Mouse (Mus musculus) heart, embryonic 15.5 days (tissue): Measurements from ENCODE around the gene C530008M17Rik. TPM values are rescaled to one million over a fixed set of nuclear protein-coding genes. Genes with fewer than 3 reads are reported as not detected.

Source experiments
- ATAC-seq: fragments of 200-750 bp; cut with Nextera tagmentation; replicated peaks from 2 replicates; pipeline ENCODE4 v1.8.0; 2017; ENCODE audit warnings: low read depth, moderate TSS enrichment; ENCODE audit not compliant: insufficient number of reproducible peaks, insufficient read depth, low FRiP score
- H3K27ac ChIP-seq: fragments of 300-500 bp; sonication (generic); 2 replicates; pipeline ENCODE4 v1.5.1; 2015; ENCODE audit warnings: mild to moderate bottlenecking, inconsistent platforms
- H3K27me3 ChIP-seq: fragments of 300-500 bp; sonication (generic); 2 replicates; pipeline ENCODE4 v1.6.1; 2015; ENCODE audit warnings: inconsistent platforms
- H3K36me3 ChIP-seq: fragments of 300-500 bp; sonication (generic); 2 replicates; pipeline ENCODE4 v1.6.1; 2015; ENCODE audit warnings: mild to moderate bottlenecking, inconsistent platforms
- H3K4me1 ChIP-seq: fragments of 300-500 bp; sonication (generic); replicated peaks from 2 replicates; pipeline ENCODE4 v1.6.1; 2015; ENCODE audit warnings: inconsistent platforms
- H3K4me2 ChIP-seq: fragments of 300-500 bp; sonication (generic); 2 replicates; pipeline ENCODE4 v1.6.1; 2015; ENCODE audit warnings: inconsistent platforms, mild to moderate bottlenecking, moderate library complexity
- H3K4me3 ChIP-seq: fragments of 300-500 bp; sonication (generic); 2 replicates; pipeline ENCODE4 v1.5.1; 2015; ENCODE audit warnings: mild to moderate bottlenecking, inconsistent platforms
- H3K9ac ChIP-seq: fragments of 300-500 bp; sonication (generic); 2 replicates; pipeline ENCODE4 v1.6.1; 2015; ENCODE audit warnings: mild to moderate bottlenecking, inconsistent platforms
- H3K9me3 ChIP-seq: fragments of 300-500 bp; sonication (generic); replicated peaks from 2 replicates; pipeline ENCODE4 v1.6.1; 2016; ENCODE audit warnings: inconsistent platforms
- WGBS: fragments of 180-500 bp; shearing (Covaris S2); methylation state at CpG from one replicate; pipeline ENCODE4 v1.1.7; 2015; ENCODE audit warnings: mixed read lengths; 5-methylcytosine and 5-hydroxymethylcytosine counted together
- polyA plus RNA-seq: library from polyadenylated mRNA; unstranded; fragments of >200 nt; fragmentation: Nextera tagmentation; extraction: Ambion mirVana; gene quantifications from 2 replicates; pipeline ENCODE4 v1.2.1, GENCODE M21; 2015

C530008M17Rik gene
- polyA plus RNA-seq, result 26.9 and 32.4 TPM in 2 replicates

GRCm38 (mm10) chr5:76656212-76656611 is at the start of gene C530008M17Rik:
TSS of gene C530008M17Rik (plus strand) at chr5:76656512.
- no peak within 1 kb of the TSS for H3K27ac ChIP-seq
- peak within 1 kb of the TSS; percentile 98 for H3K4me2 ChIP-seq
- no peaks in the 10 kb centered on the region for H3K9me3 ChIP-seq
- peaks cover 3% of the 10 kb centered on the region; the same call in 1 of the 2 replicates for H3K27me3 ChIP-seq
- 86% methylated on average over 2 of the region's 2 CpGs for WGBS
- H3K4me3 ChIP-seq, result peak within 1 kb of the TSS; percentile 72
- peak within 1 kb of the TSS; percentile 68 for H3K9ac ChIP-seq
- H3K36me3 ChIP-seq, result no peaks in the 10 kb centered on the region
- peaks cover 4% of the 10 kb centered on the region; the same call in 1 of the 2 replicates for H3K4me1 ChIP-seq
- no peak for ATAC-seq

GRCm38 (mm10) chr5:76609702-76610370 is 46.5 kb upstream of the C530008M17Rik start:
- Histone ChIP-seq H3K4me3 (no peak overlapping the region), H3K36me3 (peaks cover 53% of the 10 kb centered on the region), H3K4me2 (no peak overlapping the region), H3K27me3 (no peaks in the 10 kb centered on the region), H3K27ac (no peak overlapping the region), H3K9ac (no peak overlapping the region), H3K9me3 (no peaks in the 10 kb centered on the region), H3K4me1 (no peaks in the 10 kb centered on the region)
- WGBS, result 91% methylated on average over 8 of the region's 8 CpGs
- ATAC-seq, result no peak

GRCm38 (mm10) chr5:76612867-76613499 is 43.3 kb upstream of the C530008M17Rik start:
- H3K9ac ChIP-seq, result no peak overlapping the region
- 80% methylated on average over 6 of the region's 6 CpGs for WGBS
- H3K4me1 ChIP-seq, result no peaks in the 10 kb centered on the region
- peaks cover 57% of the 10 kb centered on the region for H3K36me3 ChIP-seq
- no peak for ATAC-seq
- H3K4me3 ChIP-seq, result no peak overlapping the region
- no peaks in the 10 kb centered on the region for H3K9me3 ChIP-seq
- H3K27me3 ChIP-seq, result no peaks in the 10 kb centered on the region
- H3K27ac ChIP-seq, result no peak overlapping the region
- no peak overlapping the region for H3K4me2 ChIP-seq

- ATAC-seq, result no peak
- Histone ChIP-seq H3K9ac (no peak overlapping the region), H3K9me3 (no peaks in the 10 kb centered on the region), H3K4me2 (no peak overlapping the region), H3K27me3 (no peaks in the 10 kb centered on the region), H3K27ac (no peak overlapping the region), H3K4me1 (no peaks in the 10 kb centered on the region), H3K36me3 (peaks cover 58% of the 10 kb centered on the region), H3K4me3 (no peak overlapping the region)
- 91% methylated on average over 8 of the region's 8 CpGs for WGBS
These were observed 41.0 kb upstream of the C530008M17Rik start for GRCm38 (mm10) chr5:76615276-76615675.

- Histone ChIP-seq H3K9ac (no peak overlapping the region), H3K9me3 (no peaks in the 10 kb centered on the region), H3K27ac (no peak overlapping the region), H3K4me2 (no peak overlapping the region), H3K4me3 (no peak overlapping the region), H3K27me3 (no peaks in the 10 kb centered on the region), H3K36me3 (peaks cover 52% of the 10 kb centered on the region), H3K4me1 (no peaks in the 10 kb centered on the region)
- ATAC-seq, result no peak
- 79% methylated on average over 2 of the region's 2 CpGs for WGBS
These were observed 40.0 kb upstream of the C530008M17Rik start for GRCm38 (mm10) chr5:76616196-76616747.

- H3K27me3 ChIP-seq, result no peaks in the 10 kb centered on the region
- no peak overlapping the region for H3K9ac ChIP-seq
- no peak for ATAC-seq
- no peaks in the 10 kb centered on the region for H3K9me3 ChIP-seq
- peaks cover 45% of the 10 kb centered on the region for H3K36me3 ChIP-seq
- no peak overlapping the region for H3K4me3 ChIP-seq
- 90% methylated on average over 7 of the region's 7 CpGs for WGBS
- no peak overlapping the region for H3K4me2 ChIP-seq
- no peak overlapping the region for H3K27ac ChIP-seq
- no peaks in the 10 kb centered on the region for H3K4me1 ChIP-seq
These were observed 37.6 kb upstream of the C530008M17Rik start for GRCm38 (mm10) chr5:76618750-76619149.

- WGBS, result 95% methylated on average over 9 of the region's 9 CpGs
- Histone ChIP-seq H3K27ac (no peak overlapping the region), H3K4me3 (no peak overlapping the region), H3K9ac (no peak overlapping the region), H3K27me3 (no peaks in the 10 kb centered on the region), H3K4me1 (no peaks in the 10 kb centered on the region), H3K9me3 (no peaks in the 10 kb centered on the region), H3K36me3 (peaks cover 24% of the 10 kb centered on the region), H3K4me2 (no peak overlapping the region)
- no peak for ATAC-seq
These were observed 32.6 kb upstream of the C530008M17Rik start for GRCm38 (mm10) chr5:76623759-76624158.

- Histone ChIP-seq H3K4me1 (no peaks in the 10 kb centered on the region), H3K27me3 (no peaks in the 10 kb centered on the region), H3K4me2 (no peak overlapping the region), H3K27ac (no peak overlapping the region), H3K4me3 (no peak overlapping the region), H3K9me3 (no peaks in the 10 kb centered on the region), H3K9ac (no peak overlapping the region), H3K36me3 (peaks cover 16% of the 10 kb centered on the region)
- 70% methylated on average over 1 of the region's 1 CpGs for WGBS
- no peak for ATAC-seq
These were observed 28.5 kb upstream of the C530008M17Rik start for GRCm38 (mm10) chr5:76627770-76628169.

- H3K9me3 ChIP-seq, result no peaks in the 10 kb centered on the region
- no peaks in the 10 kb centered on the region for H3K4me1 ChIP-seq
- H3K36me3 ChIP-seq, result peaks cover 53% of the 10 kb centered on the region
- H3K4me2 ChIP-seq, result no peak overlapping the region
- H3K9ac ChIP-seq, result no peak overlapping the region
- WGBS, result 76% methylated on average over 10 of the region's 10 CpGs
- no peaks in the 10 kb centered on the region for H3K27me3 ChIP-seq
- no peak overlapping the region for H3K4me3 ChIP-seq
- H3K27ac ChIP-seq, result no peak overlapping the region
- no peak for ATAC-seq
These were observed 22.3 kb upstream of the C530008M17Rik start for GRCm38 (mm10) chr5:76634012-76634411.

- H3K27ac ChIP-seq, result no peak overlapping the region
- no peaks in the 10 kb centered on the region for H3K4me1 ChIP-seq
- no peaks in the 10 kb centered on the region for H3K9me3 ChIP-seq
- no peak overlapping the region for H3K4me2 ChIP-seq
- 71% methylated on average over 2 of the region's 2 CpGs for WGBS
- H3K36me3 ChIP-seq, result peaks cover 66% of the 10 kb centered on the region
- H3K4me3 ChIP-seq, result no peak overlapping the region
- H3K9ac ChIP-seq, result no peak overlapping the region
- ATAC-seq, result no peak
- no peaks in the 10 kb centered on the region for H3K27me3 ChIP-seq
These were observed 20.7 kb upstream of the C530008M17Rik start for GRCm38 (mm10) chr5:76635592-76635991.

GRCm38 (mm10) chr5:76642076-76642475 is 14.2 kb upstream of the C530008M17Rik start:
- no peak overlapping the region for H3K9ac ChIP-seq
- 83% methylated on average over 4 of the region's 4 CpGs for WGBS
- peaks cover 45% of the 10 kb centered on the region for H3K36me3 ChIP-seq
- no peaks in the 10 kb centered on the region for H3K27me3 ChIP-seq
- no peak for ATAC-seq
- H3K4me3 ChIP-seq, result no peak overlapping the region
- no peaks in the 10 kb centered on the region for H3K9me3 ChIP-seq
- no peak overlapping the region for H3K4me2 ChIP-seq
- no peaks in the 10 kb centered on the region for H3K4me1 ChIP-seq
- H3K27ac ChIP-seq, result no peak overlapping the region
